Mouse (Mus musculus) kidney, embryonic 16.5 days (tissue): ENCODE results near the gene Ftcd. TPM values are rescaled to one million over a fixed set of nuclear protein-coding genes. Genes with fewer than 3 reads are reported as not detected.
A peak's percentile ranks its signal among the peaks of the same experiment; 100 is the strongest.

ENCODE experiments used
- ATAC-seq: fragments of 200-750 bp; cut with Nextera tagmentation; 2 replicates; pipeline ENCODE4 v1.8.0; 2017; ENCODE audit warnings: moderate TSS enrichment; ENCODE audit not compliant: low FRiP score, low TSS enrichment
- H3K27ac ChIP-seq: fragments of 300-500 bp; sonication (generic); 2 replicates; pipeline ENCODE4 v1.5.1; 2014; ENCODE audit warnings: low read length
- H3K27me3 ChIP-seq: fragments of 300-500 bp; sonication (generic); 2 replicates; pipeline ENCODE4 v1.6.1; 2014; ENCODE audit warnings: low read length, control low read depth, mixed read lengths; ENCODE audit not compliant: insufficient read depth
- H3K36me3 ChIP-seq: fragments of 300-500 bp; sonication (generic); 2 replicates; pipeline ENCODE4 v1.6.1; 2014; ENCODE audit warnings: low read length, control low read depth, mixed read lengths; ENCODE audit not compliant: insufficient read depth
- H3K4me1 ChIP-seq: fragments of 300-500 bp; sonication (generic); 2 replicates; pipeline ENCODE4 v1.6.1; 2014; ENCODE audit warnings: low read length, control low read depth, mixed read lengths; ENCODE audit not compliant: insufficient read depth
- H3K4me2 ChIP-seq: fragments of 300-500 bp; sonication (generic); replicated peaks from 2 replicates; pipeline ENCODE4 v1.6.1; 2014; ENCODE audit warnings: low read depth, low read length
- H3K4me3 ChIP-seq: fragments of 300-500 bp; sonication (generic); 2 replicates; pipeline ENCODE4 v1.5.1; 2014; ENCODE audit warnings: mild to moderate bottlenecking, low read length
- H3K9ac ChIP-seq: fragments of 300-500 bp; sonication (generic); replicated peaks from 2 replicates; pipeline ENCODE4 v1.6.1; 2014; ENCODE audit warnings: low read length
- H3K9me3 ChIP-seq: fragments of 300-500 bp; sonication (generic); 2 replicates; pipeline ENCODE4 v1.6.1; 2016; ENCODE audit warnings: low read length, control low read depth
- WGBS: fragments of 180-500 bp; shearing (Covaris S2); extraction: QIAGEN DNeasy Blood & Tissue Kit; methylation state at CpG from one replicate; pipeline ENCODE4 v1.1.7; 2014; 5-methylcytosine and 5-hydroxymethylcytosine counted together
- polyA plus RNA-seq: library from polyadenylated mRNA; unstranded; fragments of >200 nt; fragmentation: Nextera tagmentation; extraction: Ambion mirVana; gene quantifications from 2 replicates; pipeline ENCODE4 v1.2.1, GENCODE M21; 2015

The Ftcd gene
- polyA plus RNA-seq, 1 experiment from 2014 or later: 0.46 TPM

- no peak overlapping the region for H3K9ac ChIP-seq
- no peak overlapping the region for H3K4me3 ChIP-seq
- no peak overlapping the region for H3K4me2 ChIP-seq
- no peak overlapping the region for H3K27ac ChIP-seq
- ATAC-seq: no peak
- H3K4me1 ChIP-seq: no peaks in the 10 kb centered on the region
- 26% methylated on average over 1 of the region's 1 CpGs for WGBS
- H3K27me3 ChIP-seq: no peaks in the 10 kb centered on the region
- H3K36me3 ChIP-seq: no peaks in the 10 kb centered on the region
- H3K9me3 ChIP-seq: no peaks in the 10 kb centered on the region
Observed at GRCm38 (mm10) chr10:76586190-76586589, 10.7 kb downstream of the Ftcd start.

- WGBS: 40% methylated on average over 11 of the region's 11 CpGs
- ATAC-seq: no peak
Observed at GRCm38 (mm10) chr10:76590197-76590596, 14.7 kb downstream of the Ftcd start.

GRCm38 (mm10) chr10:76596338-76596737, 20.9 kb downstream of the Ftcd start:
- 91% methylated on average over 31 of the region's 31 CpGs for whole genome bisulfite sequencing
- Histone ChIP-seq H3K27me3 (no peaks in the 10 kb centered on the region), H3K4me3 (no peak overlapping the region), H3K9me3 (no peaks in the 10 kb centered on the region), H3K4me1 (no peaks in the 10 kb centered on the region), H3K4me2 (no peak overlapping the region), H3K36me3 (no peaks in the 10 kb centered on the region), H3K9ac (no peak overlapping the region), H3K27ac (no peak overlapping the region)
- ATAC-seq: no peak

More at GRCm38 (mm10) chr10:76590197-76590596, 14.7 kb downstream of the Ftcd start:
- no peak overlapping the region for H3K4me3 ChIP-seq
- H3K27me3 ChIP-seq: no peaks in the 10 kb centered on the region
- H3K9me3 ChIP-seq: no peaks in the 10 kb centered on the region
- H3K4me2 ChIP-seq: no peak overlapping the region
- H3K4me1 ChIP-seq: no peaks in the 10 kb centered on the region
- H3K27ac ChIP-seq: no peak overlapping the region
- H3K9ac ChIP-seq: no peak overlapping the region
- no peaks in the 10 kb centered on the region for H3K36me3 ChIP-seq

GRCm38 (mm10) chr10:76602690-76603089, 27.2 kb downstream of the Ftcd start:
- H3K9ac ChIP-seq: no peak overlapping the region
- no peak overlapping the region for H3K4me2 ChIP-seq
- no peak overlapping the region for H3K4me3 ChIP-seq
- no peak for ATAC-seq
- H3K27ac ChIP-seq: no peak overlapping the region
- H3K4me1 ChIP-seq: no peaks in the 10 kb centered on the region
- H3K9me3 ChIP-seq: no peaks in the 10 kb centered on the region
- peaks cover 5% of the 10 kb centered on the region; the same call in 1 of the 2 replicates for H3K36me3 ChIP-seq
- 74% methylated on average over 3 of the region's 3 CpGs for WGBS
- no peaks in the 10 kb centered on the region for H3K27me3 ChIP-seq

GRCm38 (mm10) chr10:76612473-76612872, 37.0 kb downstream of the Ftcd start:
- no peak for ATAC-seq
- 87% methylated on average over 7 of the region's 7 CpGs for WGBS

GRCm38 (mm10) chr10:76622411-76622810, 47.0 kb downstream of the Ftcd start:
- 64% methylated on average over 4 of the region's 4 CpGs for WGBS
- Histone ChIP-seq H3K27ac (no peak overlapping the region), H3K4me3 (peak overlapping the region; percentile 48)

More at GRCm38 (mm10) chr10:76612473-76612872, 37.0 kb downstream of the Ftcd start:
- no peak overlapping the region for H3K4me2 ChIP-seq
- H3K36me3 ChIP-seq: peaks cover 9% of the 10 kb centered on the region
- no peak overlapping the region for H3K4me3 ChIP-seq
- H3K9ac ChIP-seq: no peak overlapping the region
- no peak overlapping the region for H3K27ac ChIP-seq
- no peaks in the 10 kb centered on the region for H3K4me1 ChIP-seq
- no peaks in the 10 kb centered on the region for H3K9me3 ChIP-seq
- H3K27me3 ChIP-seq: no peaks in the 10 kb centered on the region

GRCm38 (mm10) chr10:76622928-76623680, 47.7 kb downstream of the Ftcd start, which contains the start of gene Col6a2:
Col6a2 (minus strand) TSS chr10:76623630.
- H3K27ac ChIP-seq: peak within 1 kb of the TSS; percentile 40; the same call in 1 of the 2 replicates
- 3% methylated on average over 30 of the region's 31 CpGs for WGBS
- peak within 1 kb of the TSS; percentile 61 for H3K9ac ChIP-seq
- H3K4me1 ChIP-seq: peaks cover 7% of the 10 kb centered on the region; the same call in 1 of the 2 replicates
- no peaks in the 10 kb centered on the region for H3K9me3 ChIP-seq
- H3K36me3 ChIP-seq: no peaks in the 10 kb centered on the region
- peak; percentile 98 for ATAC-seq
- H3K4me2 ChIP-seq: peak within 1 kb of the TSS; percentile 63
- peak within 1 kb of the TSS; percentile 48 for H3K4me3 ChIP-seq
- H3K27me3 ChIP-seq: no peaks in the 10 kb centered on the region

More at GRCm38 (mm10) chr10:76622411-76622810, 47.0 kb downstream of the Ftcd start:
- Histone ChIP-seq H3K9me3 (no peaks in the 10 kb centered on the region), H3K4me2 (peak overlapping the region; percentile 63), H3K36me3 (no peaks in the 10 kb centered on the region), H3K4me1 (peaks cover 7% of the 10 kb centered on the region; the same call in 1 of the 2 replicates), H3K9ac (peak overlapping the region; percentile 61), H3K27me3 (no peaks in the 10 kb centered on the region)
- ATAC-seq: no peak

- Histone ChIP-seq H3K4me1 (peaks cover 7% of the 10 kb centered on the region; the same call in 1 of the 2 replicates), H3K27ac (peak overlapping the region; percentile 40; the same call in 1 of the 2 replicates), H3K9me3 (no peaks in the 10 kb centered on the region), H3K9ac (no peak overlapping the region), H3K4me2 (peak overlapping the region; percentile 63), H3K36me3 (no peaks in the 10 kb centered on the region), H3K27me3 (no peaks in the 10 kb centered on the region), H3K4me3 (peak overlapping the region; percentile 48)
- 15% methylated on average over 7 of the region's 7 CpGs for WGBS
- peak; percentile 62 for ATAC-seq
Observed at GRCm38 (mm10) chr10:76623734-76624133, 48.3 kb downstream of the Ftcd start.

- H3K4me2 ChIP-seq: no peak overlapping the region
- 72% methylated on average over 7 of the region's 7 CpGs for WGBS
- H3K4me3 ChIP-seq: no peak overlapping the region
- no peaks in the 10 kb centered on the region for H3K27me3 ChIP-seq
- no peak for ATAC-seq
- H3K9ac ChIP-seq: no peak overlapping the region
- H3K9me3 ChIP-seq: no peaks in the 10 kb centered on the region
- peaks cover 7% of the 10 kb centered on the region; the same call in 1 of the 2 replicates for H3K4me1 ChIP-seq
- no peaks in the 10 kb centered on the region for H3K36me3 ChIP-seq
- H3K27ac ChIP-seq: no peak overlapping the region
Observed at GRCm38 (mm10) chr10:76624903-76625302, 49.5 kb downstream of the Ftcd start.

- H3K27ac ChIP-seq: no peak overlapping the region
- peaks cover 7% of the 10 kb centered on the region; the same call in 1 of the 2 replicates for H3K4me1 ChIP-seq
- H3K4me3 ChIP-seq: no peak overlapping the region
- H3K36me3 ChIP-seq: no peaks in the 10 kb centered on the region
- H3K9me3 ChIP-seq: no peaks in the 10 kb centered on the region
- no peak overlapping the region for H3K9ac ChIP-seq
- ATAC-seq: no peak
- no peaks in the 10 kb centered on the region for H3K27me3 ChIP-seq
- no peak overlapping the region for H3K4me2 ChIP-seq
- 76% methylated on average over 5 of the region's 5 CpGs for WGBS
Observed at GRCm38 (mm10) chr10:76627714-76628113, 52.3 kb downstream of the Ftcd start.
